Mouse (Mus musculus) spleen, postnatal 36 days (tissue): ENCODE data around the gene Mgarp.
"Not testable (repeated sequence)": the region's sequence is repeated elsewhere in the genome, so short reads cannot be mapped to it uniquely, and the experiment has no call there.

ENCODE experiments used
- DNase-seq, 2 experiments: peaks; one replicate each; pipeline ENCODE4 v3.0.0; 2022; ENCODE audit warnings: low spot score in 2 of 2, mixed read lengths in 1 of 2

The Mgarp gene

GRCm38 (mm10) chr3:51396219-51397068 lies at the start of gene Mgarp:
Mgarp (minus strand) TSS chr3:51396738.
- DNase-seq = peak; percentile 25 to 35

- peak; percentile 45 to 59 for DNase-seq
These were observed 38.5 kb upstream of the Mgarp start for GRCm38 (mm10) chr3:51434871-51435595.

- DNase-seq = not testable (repeated sequence)
These were observed 37.8 kb upstream of the Mgarp start for GRCm38 (mm10) chr3:51434364-51434763.

- no peak for DNase-seq
These were observed 28.9 kb upstream of the Mgarp start for GRCm38 (mm10) chr3:51425394-51425793.

- DNase-seq = no peak
These were observed 25.4 kb upstream of the Mgarp start for GRCm38 (mm10) chr3:51421921-51422320.

GRCm38 (mm10) chr3:51417966-51418365 lies 21.4 kb upstream of the Mgarp start:
- DNase-seq = no peak

- no peak for DNase-seq
These were observed 20.9 kb upstream of the Mgarp start for GRCm38 (mm10) chr3:51417485-51417884.

GRCm38 (mm10) chr3:51417135-51417458 lies 20.6 kb upstream of the Mgarp start:
- no peak for DNase-seq

- peak; percentile 43 to 49 for DNase-seq
These were observed 20.0 kb upstream of the Mgarp start for GRCm38 (mm10) chr3:51416364-51417134.

- DNase-seq = no peak
These were observed 19.5 kb upstream of the Mgarp start for GRCm38 (mm10) chr3:51416073-51416363.

GRCm38 (mm10) chr3:51415098-51416072 lies 18.8 kb upstream of the Mgarp start, which contains the start of gene Naa15:
Naa15 (plus strand) TSS chr3:51415148.
- DNase-seq = peak; percentile 96 to 97

- DNase-seq = peak in 1 of 2 experiments; percentile 7
These were observed 16.7 kb upstream of the Mgarp start for GRCm38 (mm10) chr3:51413276-51413675.

GRCm38 (mm10) chr3:51412457-51412856 lies 15.9 kb upstream of the Mgarp start:
- no peak for DNase-seq

GRCm38 (mm10) chr3:51408561-51409183 lies 12.1 kb upstream of the Mgarp start, which contains the start of gene Ndufc1:
Ndufc1 (minus strand) TSS chr3:51408988.
- peak; percentile 93 to 94 for DNase-seq

GRCm38 (mm10) chr3:51407870-51408560 lies 11.5 kb upstream of the Mgarp start:
- DNase-seq = no peak

GRCm38 (mm10) chr3:51402628-51403027 lies 6.1 kb upstream of the Mgarp start:
- DNase-seq = no peak

- DNase-seq = not testable (repeated sequence)
These were observed 5.5 kb upstream of the Mgarp start for GRCm38 (mm10) chr3:51402054-51402453.

- no peak for DNase-seq
These were observed 4.1 kb upstream of the Mgarp start for GRCm38 (mm10) chr3:51400682-51401081.

GRCm38 (mm10) chr3:51399531-51399930 lies 3.0 kb upstream of the Mgarp start:
- DNase-seq = no peak

- DNase-seq = no peak
These were observed 2.1 kb upstream of the Mgarp start for GRCm38 (mm10) chr3:51398667-51399066.
